ENCODE assay signal across 15 mouse cellular contexts in genomic region chr7:116120737-116121136, GRCm38 (mm10).
"Had no signal": no experiment of that assay in that cellular context is flagged by ENCODE, and none has a peak within 500 bp of the region (broad histone marks: within the 10 kb centered on the region; RNA-seq: fewer than 3 reads in every experiment).

No protein-coding gene starts in this region.

- H3K36me3 ChIP-seq: limb, embryonic 12.5 days; neural tube, embryonic 15.5 days had no signal

- H3K4me3 ChIP-seq: limb, embryonic 12.5 days; myocyte; neural tube, embryonic 15.5 days had no signal

- H3K9ac ChIP-seq: limb, embryonic 12.5 days; liver, embryonic 14.5 days; lung, embryonic 14.5 days; neural tube, embryonic 15.5 days had no signal

- DNase-seq: kidney, adult 11 months; kidney, adult 9 months; kidney, postnatal 36 days; lung, embryonic 14.5 days; lung, postnatal 10 days; lung, postnatal 4 days; right cerebral cortex, adult 18-20 months; right cerebral cortex, postnatal 25 days; thymus, adult 18-20 months; thymus, postnatal 14 days had no signal

- H3K27me3 ChIP-seq: limb, embryonic 12.5 days; neural tube, embryonic 15.5 days had no signal

- H3K4me2 ChIP-seq: limb, embryonic 12.5 days; lung, embryonic 14.5 days; neural tube, embryonic 15.5 days had no signal

- H3K9me3 ChIP-seq: limb, embryonic 12.5 days; neural tube, embryonic 15.5 days had no signal

- H3K27ac ChIP-seq: kidney, postnatal 0 days; limb, embryonic 12.5 days; liver, embryonic 14.5 days; neural tube, embryonic 15.5 days had no signal
